Mouse (Mus musculus): ENCODE results near the gene Wipi2. TPM values are rescaled to one million over a fixed set of nuclear protein-coding genes. Genes with fewer than 3 reads are reported as not detected.

Gene Wipi2
- 58.2 and 58.6 TPM in 2 replicates for polyA plus RNA-seq (2016; fragmentation: Nextera tagmentation; extraction: Ambion mirVana)

DNA sequence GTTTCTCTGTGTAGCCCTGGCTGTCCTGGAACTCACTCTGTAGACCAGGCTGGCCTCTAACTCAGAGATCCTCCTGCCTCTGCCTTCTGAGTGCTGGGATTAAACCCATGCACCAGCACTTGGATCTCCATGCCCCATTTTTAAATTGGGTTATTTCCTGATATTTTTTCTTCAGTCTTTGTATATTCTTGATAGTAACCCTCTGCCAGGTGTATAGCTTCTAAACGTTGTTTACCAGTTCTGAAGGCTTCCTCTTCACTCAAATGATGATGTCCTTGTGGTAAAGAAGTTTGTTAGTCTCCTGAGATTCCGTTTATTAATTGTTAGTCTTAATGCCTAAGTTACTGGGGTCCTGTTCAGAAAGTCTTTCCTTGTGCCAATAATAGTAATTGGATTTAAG is at the start of gene Wipi2:
Wipi2 (plus strand) TSS at position 301 of the 400 bp plus-strand sequence.
- Histone ChIP-seq H3K27ac (peak within 1 kb of the TSS; percentile 90), H3K36me3 (replicated peaks) (peaks cover 16% of the 10 kb centered on the region), H3K4me1 (peaks cover 19% of the 10 kb centered on the region), H3K9me3 (no peaks in the 10 kb centered on the region), H3K4me3 (peak within 1 kb of the TSS; percentile 99), H3K27me3 (ENCODE audit: poor library complexity, severe bottlenecking) (no peaks in the 10 kb centered on the region)
- WGBS: 90% methylated on average over 2 of the region's 2 CpGs
- DNase-seq (ENCODE audit: extremely low spot score, low spot score): no peak

DNA sequence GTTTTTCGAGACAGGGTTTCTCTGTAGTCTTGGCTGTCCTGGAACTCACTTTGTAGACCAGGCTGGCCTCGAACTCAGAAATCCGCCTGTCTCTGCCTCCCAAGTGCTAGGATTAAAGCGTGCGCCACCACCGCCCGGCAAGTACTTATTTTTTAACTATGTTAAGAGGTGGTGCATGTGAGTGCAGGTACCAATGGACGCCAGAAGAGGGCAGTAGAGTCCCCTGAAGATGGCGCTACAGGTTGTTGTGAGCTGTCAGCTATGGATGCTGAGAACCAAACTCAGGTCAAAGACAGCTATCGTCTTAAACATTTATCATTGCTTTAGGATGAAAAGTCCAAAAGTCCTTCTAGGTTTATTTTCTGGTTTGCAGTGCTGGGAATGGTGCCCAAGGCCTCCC is 49.3 kb upstream of the Wipi2 start:
- WGBS: 88% methylated on average over 10 of the region's 10 CpGs

DNA sequence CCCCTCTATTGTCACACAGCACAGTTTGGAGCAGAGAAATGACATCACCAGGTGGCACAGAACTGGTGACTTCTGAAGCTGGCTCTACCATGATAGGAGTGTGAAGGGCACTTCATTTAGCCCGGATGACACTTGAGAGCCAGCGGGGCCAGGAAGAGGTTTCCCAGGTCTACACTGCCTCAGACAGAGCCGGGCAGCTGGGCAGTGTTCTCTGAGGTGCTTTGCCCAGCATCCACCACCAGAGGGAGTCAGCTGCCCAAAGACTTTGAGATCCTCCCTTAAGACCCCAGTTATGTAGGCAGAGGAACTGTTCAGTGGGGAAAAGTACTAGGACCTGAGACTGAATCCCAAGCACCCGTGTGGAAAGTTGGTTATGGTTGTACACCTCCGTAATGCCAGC is 46.0 kb upstream of the Wipi2 start:
- peaks cover 14% of the 10 kb centered on the region for H3K4me1 ChIP-seq
- peaks cover 2% of the 10 kb centered on the region; the same call in 1 of the 2 replicates for H3K9me3 ChIP-seq
- no peaks in the 10 kb centered on the region for H3K27me3 ChIP-seq (ENCODE audit: poor library complexity, severe bottlenecking)
- H3K27ac ChIP-seq: no peak overlapping the region
- no peak overlapping the region for H3K4me3 ChIP-seq
- peak; percentile 71 for DNase-seq (ENCODE audit: extremely low spot score, low spot score)
- no peaks in the 10 kb centered on the region for H3K36me3 ChIP-seq (replicated peaks)
- 23% methylated on average over 5 of the region's 5 CpGs for WGBS

More for the DNA sequence above, 49.3 kb upstream of the Wipi2 start:
- no peaks in the 10 kb centered on the region for H3K27me3 ChIP-seq (ENCODE audit: poor library complexity, severe bottlenecking)
- H3K36me3 ChIP-seq (replicated peaks): no peaks in the 10 kb centered on the region
- H3K4me3 ChIP-seq: no peak overlapping the region
- H3K27ac ChIP-seq: no peak overlapping the region
- no peak for DNase-seq (ENCODE audit: extremely low spot score, low spot score)
- H3K9me3 ChIP-seq: peaks cover 3% of the 10 kb centered on the region; the same call in 1 of the 2 replicates
- peaks cover 2% of the 10 kb centered on the region; the same call in 1 of the 2 replicates for H3K4me1 ChIP-seq

DNA sequence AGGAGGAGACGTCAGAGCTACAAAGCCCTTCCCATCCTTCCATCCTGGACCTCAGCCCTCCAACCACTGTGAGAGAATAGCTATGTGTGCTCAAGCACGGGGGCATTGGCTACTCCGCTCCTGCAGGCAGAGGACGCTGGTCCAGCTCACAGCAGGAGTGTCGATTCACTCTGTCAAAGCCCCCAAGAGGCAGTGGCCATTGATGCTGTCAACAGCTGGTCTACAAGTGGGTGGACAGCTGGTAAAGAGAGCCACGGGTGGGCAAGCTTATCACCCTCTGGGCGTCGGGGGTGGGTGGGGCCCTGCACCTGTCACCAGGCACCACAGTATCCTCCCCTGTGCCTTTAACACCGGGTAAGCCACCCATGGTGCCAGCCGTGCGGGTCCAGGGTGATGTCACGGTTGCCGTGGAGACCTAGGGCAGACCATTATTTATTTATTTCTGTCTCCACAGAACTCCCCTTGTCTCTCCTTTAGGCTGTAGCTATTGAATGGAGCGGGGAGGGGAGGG is 43.8 kb upstream of the Wipi2 start:
- peak; percentile 24 for DNase-seq (ENCODE audit: extremely low spot score, low spot score)
- H3K27ac ChIP-seq: peak overlapping the region; percentile 72
- no peaks in the 10 kb centered on the region for H3K27me3 ChIP-seq (ENCODE audit: poor library complexity, severe bottlenecking)
- no peaks in the 10 kb centered on the region for H3K36me3 ChIP-seq (replicated peaks)
- H3K4me1 ChIP-seq: peaks cover 15% of the 10 kb centered on the region
- 0 out of 2 replicates have a peak, but pooled peaks cover 2% of the 10 kb centered on the region for H3K9me3 ChIP-seq
- 64% methylated on average over 14 of the region's 14 CpGs for WGBS
- H3K4me3 ChIP-seq: no peak overlapping the region

DNA sequence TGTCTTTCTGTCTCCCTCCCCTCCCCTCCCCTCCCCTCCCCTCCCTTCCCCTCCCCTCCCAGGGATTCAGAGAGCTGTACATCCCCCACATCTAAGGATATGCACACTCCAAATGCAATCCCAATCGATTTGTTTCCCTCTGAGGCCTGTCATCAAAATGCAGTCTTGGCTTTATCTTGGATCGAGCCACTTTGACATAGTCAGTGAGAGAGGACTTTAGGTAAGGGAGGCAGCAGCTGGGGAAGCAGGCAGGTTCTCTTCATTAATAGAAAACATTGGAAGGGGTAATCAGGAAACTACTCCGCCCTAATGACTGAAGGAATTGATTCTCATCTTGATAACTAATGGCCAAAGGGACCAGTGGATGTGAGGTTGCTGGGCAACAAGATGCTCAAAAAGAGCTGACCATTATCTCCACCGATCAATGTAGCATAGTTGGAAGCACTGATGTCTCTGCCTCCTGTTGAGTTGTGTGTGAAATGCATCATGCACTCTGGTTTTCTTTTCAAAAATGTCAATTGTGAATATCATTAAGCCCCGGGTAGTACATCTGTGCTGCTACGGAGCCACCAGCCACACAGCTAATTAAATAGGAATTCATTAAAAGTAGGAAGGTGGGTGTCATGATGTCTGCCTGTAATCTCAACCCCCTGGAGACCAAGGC is 36.4 kb upstream of the Wipi2 start:
- no peaks in the 10 kb centered on the region for H3K9me3 ChIP-seq
- no peaks in the 10 kb centered on the region for H3K36me3 ChIP-seq (replicated peaks)
- no peak for DNase-seq (ENCODE audit: extremely low spot score, low spot score)
- H3K27me3 ChIP-seq (ENCODE audit: poor library complexity, severe bottlenecking): no peaks in the 10 kb centered on the region
- H3K27ac ChIP-seq: peak overlapping the region; percentile 92
- H3K4me1 ChIP-seq: peaks cover 34% of the 10 kb centered on the region
- 85% methylated on average over 6 of the region's 6 CpGs for WGBS
- no peak overlapping the region for H3K4me3 ChIP-seq

DNA sequence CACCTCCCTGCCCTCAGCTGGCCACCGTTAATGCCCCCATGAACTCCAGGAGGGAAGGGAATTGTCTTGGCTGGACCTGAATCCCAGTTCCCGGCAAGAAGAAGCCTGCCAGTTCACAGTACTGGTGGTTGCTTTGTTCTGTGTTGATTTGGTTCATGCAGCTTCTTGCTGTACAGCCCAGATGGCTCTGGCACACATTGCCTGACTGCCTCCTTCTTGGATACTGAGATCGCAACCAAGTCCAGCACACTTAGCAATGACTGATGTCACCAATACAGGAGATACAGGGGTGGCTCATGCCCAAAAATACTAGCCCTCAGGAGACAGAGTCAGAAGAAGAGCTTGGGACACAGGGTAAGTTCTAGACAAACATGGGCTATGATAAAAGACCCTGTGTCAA is 31.8 kb upstream of the Wipi2 start:
- WGBS: 82% methylated on average over 3 of the region's 3 CpGs
- DNase-seq (ENCODE audit: extremely low spot score, low spot score): no peak
- Histone ChIP-seq H3K36me3 (replicated peaks) (no peaks in the 10 kb centered on the region), H3K4me3 (no peak overlapping the region), H3K27me3 (ENCODE audit: poor library complexity, severe bottlenecking) (no peaks in the 10 kb centered on the region), H3K9me3 (no peaks in the 10 kb centered on the region), H3K27ac (no peak overlapping the region), H3K4me1 (peaks cover 13% of the 10 kb centered on the region)

DNA sequence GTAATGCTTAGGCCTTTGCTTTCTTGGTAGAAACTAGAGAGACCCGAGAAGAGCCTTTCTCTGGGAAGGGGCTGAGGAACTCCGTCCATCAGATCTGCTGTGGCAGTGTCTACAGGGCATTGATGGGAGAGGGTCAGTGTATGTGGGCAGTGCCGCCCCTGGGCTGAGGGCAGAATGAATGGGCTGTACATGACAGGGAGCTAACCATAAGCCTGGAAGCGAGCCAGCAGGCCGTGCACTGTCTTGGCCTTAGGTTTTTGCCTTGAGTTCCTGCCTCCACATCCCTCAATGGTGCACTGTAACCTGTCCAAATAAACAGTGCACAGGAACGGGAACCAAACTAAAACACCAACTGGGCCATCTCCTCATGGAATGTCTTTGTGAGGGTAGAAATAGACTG is 30.8 kb upstream of the Wipi2 start:
- Histone ChIP-seq H3K36me3 (replicated peaks) (no peaks in the 10 kb centered on the region), H3K4me1 (0 out of 2 replicates have a peak, but pooled peaks cover 5% of the 10 kb centered on the region), H3K4me3 (no peak overlapping the region), H3K9me3 (no peaks in the 10 kb centered on the region), H3K27me3 (ENCODE audit: poor library complexity, severe bottlenecking) (no peaks in the 10 kb centered on the region), H3K27ac (no peak overlapping the region)
- DNase-seq (ENCODE audit: extremely low spot score, low spot score): no peak
- 89% methylated on average over 6 of the region's 6 CpGs for whole genome bisulfite sequencing

DNA sequence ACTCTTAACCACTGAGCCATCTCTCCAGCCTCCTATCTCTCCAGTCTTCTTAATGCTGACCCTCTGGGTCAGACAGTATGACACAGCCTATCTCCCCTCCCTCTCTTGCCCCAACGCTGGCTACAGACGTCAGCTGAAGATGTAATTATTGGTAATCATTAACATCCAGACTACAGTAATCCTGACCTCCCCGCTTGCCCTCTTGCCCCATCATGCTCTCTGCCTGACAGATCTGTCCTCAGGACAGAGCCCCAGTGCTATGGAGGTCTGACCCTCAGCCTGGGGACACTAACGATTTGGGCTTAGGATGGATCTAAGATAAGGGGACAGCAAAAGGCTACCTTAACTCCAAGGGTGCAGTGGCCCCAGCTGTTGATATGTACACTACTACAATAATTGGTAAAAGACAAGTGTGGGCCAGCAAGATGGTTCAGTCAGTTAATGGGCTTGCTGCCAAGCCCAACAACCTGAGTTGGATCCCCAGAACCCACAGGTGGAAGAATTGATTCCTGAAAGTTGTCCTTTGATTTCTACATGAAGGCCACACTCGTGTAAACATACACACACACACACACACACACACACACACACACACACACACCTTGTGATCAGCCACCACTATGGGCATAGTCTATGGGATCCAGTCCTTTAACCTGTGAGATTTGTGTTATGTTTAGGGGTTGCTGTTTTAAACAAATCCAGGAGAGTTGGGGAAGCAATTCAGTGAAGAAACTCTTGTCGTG is 29.7 kb upstream of the Wipi2 start:
- H3K36me3 ChIP-seq (replicated peaks): no peaks in the 10 kb centered on the region
- H3K4me1 ChIP-seq: 0 out of 2 replicates have a peak, but pooled peaks cover 5% of the 10 kb centered on the region
- 83% methylated on average over 6 of the region's 6 CpGs for WGBS
- H3K9me3 ChIP-seq: no peaks in the 10 kb centered on the region
- H3K27me3 ChIP-seq (ENCODE audit: poor library complexity, severe bottlenecking): no peaks in the 10 kb centered on the region
- no peak overlapping the region for H3K27ac ChIP-seq
- H3K4me3 ChIP-seq: no peak overlapping the region
- no peak for DNase-seq (ENCODE audit: extremely low spot score, low spot score)

DNA sequence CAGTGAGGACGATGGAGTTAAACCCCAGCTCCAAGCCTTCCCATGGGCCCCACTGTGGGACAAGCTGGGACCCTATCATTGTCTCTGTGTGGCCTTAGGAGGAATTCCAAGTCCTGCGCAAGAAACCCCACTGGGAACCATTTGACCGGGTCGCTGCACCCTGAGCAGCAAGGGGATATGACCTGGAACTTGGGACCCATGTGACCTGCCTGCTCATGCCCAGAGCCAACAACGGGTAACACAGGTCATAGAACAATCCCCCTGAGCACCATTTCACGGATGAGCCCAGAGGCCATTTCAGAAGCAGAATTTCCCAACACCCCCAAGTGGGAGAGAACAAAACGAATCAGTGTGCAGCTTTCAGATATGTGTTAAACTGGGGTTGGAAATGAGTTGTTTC is 23.1 kb upstream of the Wipi2 start:
- H3K4me3 ChIP-seq: no peak overlapping the region
- no peaks in the 10 kb centered on the region for H3K36me3 ChIP-seq (replicated peaks)
- 86% methylated on average over 7 of the region's 7 CpGs for WGBS
- peaks cover 34% of the 10 kb centered on the region for H3K27me3 ChIP-seq (ENCODE audit: poor library complexity, severe bottlenecking)
- no peaks in the 10 kb centered on the region for H3K9me3 ChIP-seq
- H3K4me1 ChIP-seq: peaks cover 13% of the 10 kb centered on the region
- H3K27ac ChIP-seq: no peak overlapping the region
- DNase-seq (ENCODE audit: extremely low spot score, low spot score): no peak

DNA sequence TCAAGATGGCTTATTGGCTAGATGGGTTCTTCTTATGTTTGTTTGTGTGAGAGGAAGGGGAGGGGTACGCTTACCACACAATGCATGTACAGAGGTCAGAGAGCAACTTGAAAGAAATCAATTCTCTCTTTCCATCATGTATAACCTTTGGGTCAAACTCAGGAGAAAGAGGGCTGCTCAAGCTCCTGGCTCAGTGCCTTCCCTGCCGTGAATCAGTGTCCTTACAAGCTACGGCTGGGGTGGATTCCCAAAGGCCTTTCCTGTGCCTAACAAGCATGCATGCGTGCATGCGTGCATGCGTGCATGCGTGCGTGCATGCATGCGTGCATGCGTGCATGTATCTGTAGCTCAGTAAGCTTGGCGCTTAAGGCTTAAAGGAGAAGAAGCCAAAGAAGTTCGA is 22.2 kb upstream of the Wipi2 start:
- H3K36me3 ChIP-seq (replicated peaks): no peaks in the 10 kb centered on the region
- no peak for DNase-seq (ENCODE audit: extremely low spot score, low spot score)
- no peaks in the 10 kb centered on the region for H3K9me3 ChIP-seq
- H3K27me3 ChIP-seq (ENCODE audit: poor library complexity, severe bottlenecking): peaks cover 40% of the 10 kb centered on the region
- no peak overlapping the region for H3K27ac ChIP-seq
- 91% methylated on average over 12 of the region's 12 CpGs for WGBS
- H3K4me3 ChIP-seq: no peak overlapping the region
- peaks cover 13% of the 10 kb centered on the region for H3K4me1 ChIP-seq

DNA sequence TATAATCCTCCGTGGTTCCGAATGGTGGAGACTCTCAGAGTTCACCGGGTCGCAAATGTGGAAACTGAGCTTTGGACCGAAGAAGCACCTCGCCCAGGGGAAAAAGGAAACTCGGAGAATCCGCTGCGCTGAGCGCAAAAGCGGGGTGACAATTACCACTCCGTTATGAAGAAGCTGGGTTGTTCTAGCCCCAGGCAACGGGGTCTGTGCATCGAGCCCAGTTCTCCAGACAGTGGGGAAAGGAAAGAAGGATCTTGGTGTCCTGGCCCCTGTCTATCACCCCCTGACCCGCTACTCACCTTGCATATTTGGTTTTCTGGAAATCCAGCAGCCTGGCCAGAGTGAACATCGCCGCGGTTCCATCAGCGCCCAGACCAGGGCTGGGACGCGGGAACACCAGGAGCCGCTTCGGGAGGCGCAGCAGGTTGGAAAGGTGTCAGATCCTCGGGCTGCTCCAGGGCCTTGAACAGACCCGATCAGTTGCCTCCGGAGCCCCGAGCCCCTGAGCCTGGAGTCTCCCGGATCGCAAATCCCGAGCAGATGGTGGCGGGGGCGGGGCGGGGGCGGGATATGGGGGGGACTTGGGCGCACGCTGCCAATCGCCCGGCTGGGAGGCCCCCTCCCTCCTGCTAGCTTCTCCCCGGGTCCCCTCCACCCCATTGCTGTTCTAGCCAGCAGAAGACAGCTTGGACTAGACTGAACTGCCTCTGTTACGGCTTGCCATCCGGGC is 19.1 kb upstream of the Wipi2 start, which contains the start of gene Mmd2:
Mmd2 (minus strand) TSS at position 542 of the 730 bp plus-strand sequence.
- 3% methylated on average over 42 of the region's 42 CpGs for WGBS
- Histone ChIP-seq H3K9me3 (no peaks in the 10 kb centered on the region), H3K36me3 (replicated peaks) (no peaks in the 10 kb centered on the region), H3K27ac (peak within 1 kb of the TSS; percentile 74), H3K4me1 (peaks cover 13% of the 10 kb centered on the region), H3K4me3 (peak within 1 kb of the TSS; percentile 53), H3K27me3 (ENCODE audit: poor library complexity, severe bottlenecking) (peaks cover 40% of the 10 kb centered on the region)
- DNase-seq (ENCODE audit: extremely low spot score, low spot score): peak; percentile 41

DNA sequence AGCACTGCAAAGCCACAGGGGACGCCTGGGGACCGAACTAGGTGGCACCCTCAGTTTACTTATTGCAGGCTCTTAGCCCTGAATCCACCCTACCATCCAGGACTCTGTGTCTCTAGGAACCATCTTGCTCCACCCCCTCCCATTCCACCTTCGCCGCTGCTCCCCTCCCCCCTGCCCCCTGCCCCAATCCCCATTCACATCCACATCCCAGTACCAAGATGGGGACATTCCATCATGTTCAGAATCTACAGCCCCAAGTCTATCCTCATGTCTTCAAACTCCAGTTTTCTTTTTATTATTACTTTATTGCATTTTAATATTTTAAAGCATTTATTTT is 18.5 kb upstream of the Wipi2 start:
- WGBS: 5% methylated on average over 4 of the region's 4 CpGs
- Histone ChIP-seq H3K4me1 (peaks cover 13% of the 10 kb centered on the region), H3K27me3 (ENCODE audit: poor library complexity, severe bottlenecking) (peaks cover 40% of the 10 kb centered on the region), H3K36me3 (replicated peaks) (no peaks in the 10 kb centered on the region), H3K4me3 (peak overlapping the region; percentile 53), H3K27ac (peak overlapping the region; percentile 74), H3K9me3 (no peaks in the 10 kb centered on the region)
- DNase-seq (ENCODE audit: extremely low spot score, low spot score): no peak
